In the genomic region with DNA sequence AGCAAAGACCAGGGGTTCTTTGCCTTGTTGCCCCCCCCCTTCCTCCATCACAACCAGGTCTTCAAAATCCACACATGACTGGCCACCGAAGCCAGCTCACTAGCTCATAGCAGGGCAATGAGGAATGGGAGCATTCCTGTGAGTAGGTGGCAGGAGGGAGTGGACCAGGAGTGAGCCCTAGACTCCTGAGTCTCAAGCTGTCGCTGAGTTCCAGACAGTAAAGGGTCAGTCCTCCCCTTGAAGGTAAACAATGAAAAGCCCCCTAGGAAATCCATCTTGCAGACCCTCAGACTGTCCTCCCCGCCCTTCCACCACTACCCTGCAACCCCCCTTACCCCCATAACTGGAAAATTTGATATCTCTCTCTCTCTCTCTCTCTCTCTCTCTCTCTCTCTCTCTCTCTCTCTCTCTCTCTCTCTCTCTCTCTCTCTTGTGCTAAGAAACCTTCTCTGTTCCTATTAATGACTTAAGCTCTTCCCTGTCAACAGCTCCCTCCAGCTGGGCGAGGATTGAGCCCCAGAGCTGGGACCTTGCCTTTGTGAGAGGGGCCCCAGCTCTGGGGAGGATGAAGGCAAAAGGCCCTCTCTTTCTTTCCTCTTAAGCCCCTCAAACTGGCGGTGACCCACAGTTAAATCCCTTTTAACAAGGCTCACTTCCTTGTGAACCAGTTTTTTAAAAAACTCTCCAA, we compare ENCODE assay signal across 15 mouse cellular contexts.
DNase-seq lines count a peak whose midpoint lies in the region; ATAC-seq and TF ChIP-seq lines count a peak whose summit lies in the region.
"Had no signal": no experiment of that assay in that cellular context is flagged by ENCODE, and none has a peak within 500 bp of the region (broad histone marks: within the 10 kb centered on the region; RNA-seq: fewer than 3 reads in every experiment).

No protein-coding gene starts in this region.

- TF ChIP-seq CTCF in forebrain, postnatal 0 days (IDR thresholded peaks at IDR 0.05; ENCODE audit: low read depth): no peak
- no peak for TF ChIP-seq CTCF in kidney, adult 2 months (conservative IDR thresholded peaks at IDR 0.05; ENCODE audit: insufficient read depth, insufficient read length, low read depth, low read length)

- H3K4me2 ChIP-seq in forebrain, embryonic 11.5 days (ENCODE audit: low read depth, low read length, severe bottlenecking): no peak overlapping the region
- no peak overlapping the region for H3K4me2 ChIP-seq in forebrain, postnatal 0 days (ENCODE audit: low read depth)
- H3K4me2 ChIP-seq in kidney, embryonic 16.5 days (replicated peaks; ENCODE audit: low read depth, low read length): no peak overlapping the region
- no peak overlapping the region for H3K4me2 ChIP-seq in limb, embryonic 13.5 days (replicated peaks)
- H3K4me2 ChIP-seq: liver, embryonic 12.5 days; lung, embryonic 15.5 days had no signal

- no peaks in the 10 kb centered on the region for H3K27me3 ChIP-seq in forebrain, embryonic 11.5 days (ENCODE audit: control insufficient read depth, insufficient read depth, low read length)
- H3K27me3 ChIP-seq in forebrain, postnatal 0 days (ENCODE audit: insufficient read depth, low read length): no peaks in the 10 kb centered on the region
- H3K27me3 ChIP-seq in kidney, embryonic 16.5 days (ENCODE audit: insufficient read depth, low read length): no peaks in the 10 kb centered on the region
- H3K27me3 ChIP-seq in kidney, adult 2 months (replicated peaks; ENCODE audit: control insufficient read depth, insufficient read depth, low read length): no peaks in the 10 kb centered on the region
- H3K27me3 ChIP-seq in embryonic facial prominence, embryonic 10.5 days (replicated peaks; ENCODE audit: low read depth, poor library complexity, severe bottlenecking): no peaks in the 10 kb centered on the region
- no peaks in the 10 kb centered on the region for H3K27me3 ChIP-seq in limb, embryonic 13.5 days
- H3K27me3 ChIP-seq: liver, embryonic 12.5 days; lung, embryonic 15.5 days had no signal

- WGBS in forebrain, embryonic 11.5 days: 28% methylated on average over 5 of the region's 5 CpGs
- WGBS in forebrain, postnatal 0 days: 33% methylated on average over 5 of the region's 5 CpGs
- WGBS in kidney, embryonic 16.5 days: 39% methylated on average over 5 of the region's 5 CpGs
- 37% methylated on average over 5 of the region's 5 CpGs for WGBS in kidney, adult 2 months
- 33% methylated on average over 5 of the region's 5 CpGs for WGBS in embryonic facial prominence, embryonic 10.5 days
- WGBS in limb, embryonic 13.5 days: 39% methylated on average over 5 of the region's 5 CpGs

- no peak for TF ChIP-seq POLR2A in kidney, adult 2 months (IDR thresholded peaks at IDR 0.05; ENCODE audit: low read depth, low read length)

- H3K4me3 ChIP-seq in forebrain, embryonic 11.5 days (ENCODE audit: low read depth, low read length): no peak overlapping the region
- H3K4me3 ChIP-seq in forebrain, postnatal 0 days (ENCODE audit: low read depth, low read length): no peak overlapping the region
- no peak overlapping the region for H3K4me3 ChIP-seq in kidney, embryonic 16.5 days (ENCODE audit: low read length)
- H3K4me3 ChIP-seq in kidney, adult 2 months (ENCODE audit: insufficient read depth, low read depth, low read length): no peak overlapping the region
- H3K4me3 ChIP-seq in embryonic facial prominence, embryonic 10.5 days: no peak overlapping the region
- no peak overlapping the region for H3K4me3 ChIP-seq in limb, embryonic 13.5 days
- H3K4me3 ChIP-seq: liver, embryonic 12.5 days; lung, embryonic 15.5 days had no signal

- H3K27ac ChIP-seq in forebrain, embryonic 11.5 days (ENCODE audit: low read depth, low read length): peak overlapping the region; percentile 1; the same call in 1 of the 2 replicates
- H3K27ac ChIP-seq in forebrain, postnatal 0 days (ENCODE audit: low read depth, low read length): no peak overlapping the region
- peak overlapping the region; percentile 45; the same call in 1 of the 2 replicates for H3K27ac ChIP-seq in kidney, embryonic 16.5 days (ENCODE audit: low read length)
- H3K27ac ChIP-seq in kidney, adult 2 months (ENCODE audit: insufficient read depth, low read depth, low read length): no peak overlapping the region
- H3K27ac ChIP-seq in embryonic facial prominence, embryonic 10.5 days (replicated peaks): peak overlapping the region; percentile 72
- H3K27ac ChIP-seq in limb, embryonic 13.5 days: no peak overlapping the region; the same call in 1 of the 2 replicates
- H3K27ac ChIP-seq: kidney, postnatal 0 days; liver, embryonic 12.5 days; lung, embryonic 15.5 days had no signal

- H3K9ac ChIP-seq in forebrain, embryonic 11.5 days (ENCODE audit: low read length): no peak overlapping the region
- no peak overlapping the region for H3K9ac ChIP-seq in forebrain, postnatal 0 days
- H3K9ac ChIP-seq in kidney, embryonic 16.5 days (replicated peaks; ENCODE audit: low read length): no peak overlapping the region
- H3K9ac ChIP-seq in limb, embryonic 13.5 days: no peak overlapping the region
- H3K9ac ChIP-seq: liver, embryonic 12.5 days; lung, embryonic 15.5 days had no signal

- ATAC-seq in forebrain, embryonic 11.5 days (replicated peaks; ENCODE audit: low FRiP score): peak; percentile 69
- no peak for ATAC-seq in forebrain, postnatal 0 days
- ATAC-seq in kidney, embryonic 16.5 days (ENCODE audit: low FRiP score, low TSS enrichment): no peak; the same call in 1 of the 2 replicates
- peak; percentile 38; the same call in 1 of the 2 replicates for ATAC-seq in limb, embryonic 13.5 days (ENCODE audit: low FRiP score, low read depth)
- ATAC-seq: liver, embryonic 12.5 days had no signal

- H3K4me1 ChIP-seq in forebrain, embryonic 11.5 days (replicated peaks; ENCODE audit: control insufficient read depth, insufficient read depth, low read length): peaks cover 2% of the 10 kb centered on the region; the same call in 1 of the 2 replicates
- H3K4me1 ChIP-seq in forebrain, postnatal 0 days (ENCODE audit: insufficient read depth): no peaks in the 10 kb centered on the region
- peaks cover 16% of the 10 kb centered on the region; the same call in 1 of the 2 replicates for H3K4me1 ChIP-seq in kidney, embryonic 16.5 days (ENCODE audit: insufficient read depth, low read length)
- H3K4me1 ChIP-seq in kidney, adult 2 months (ENCODE audit: control insufficient read depth, insufficient read depth, low read length): no peaks in the 10 kb centered on the region
- peaks cover 32% of the 10 kb centered on the region for H3K4me1 ChIP-seq in embryonic facial prominence, embryonic 10.5 days
- peaks cover 19% of the 10 kb centered on the region for H3K4me1 ChIP-seq in limb, embryonic 13.5 days
- H3K4me1 ChIP-seq: liver, embryonic 12.5 days; lung, embryonic 15.5 days had no signal

- DNase-seq in forebrain, embryonic 11.5 days (ENCODE audit: low spot score): no peak
- no peak for DNase-seq in forebrain, postnatal 0 days
- no peak for DNase-seq in kidney, adult 2 months
- DNase-seq in embryonic facial prominence, embryonic 10.5 days (ENCODE audit: low spot score): peak; percentile 36
- no peak for DNase-seq in cerebellum, adult 18-20 months
- DNase-seq in thymus, postnatal 14 days: no peak
- DNase-seq: adrenal gland, postnatal 10 days; cerebellum, adult 8-10 months; gastrocnemius, postnatal 36 days; heart, postnatal 14 days had no signal

- H3K9me3 ChIP-seq in forebrain, embryonic 11.5 days (ENCODE audit: control insufficient read depth, low read length): no peaks in the 10 kb centered on the region
- no peaks in the 10 kb centered on the region for H3K9me3 ChIP-seq in forebrain, postnatal 0 days (ENCODE audit: low read length)
- H3K9me3 ChIP-seq in kidney, embryonic 16.5 days (ENCODE audit: low read length): no peaks in the 10 kb centered on the region
- no peaks in the 10 kb centered on the region for H3K9me3 ChIP-seq in embryonic facial prominence, embryonic 10.5 days
- H3K9me3 ChIP-seq in limb, embryonic 13.5 days: no peaks in the 10 kb centered on the region
- H3K9me3 ChIP-seq: liver, embryonic 12.5 days; lung, embryonic 15.5 days had no signal

- H3K36me3 ChIP-seq in forebrain, embryonic 11.5 days (ENCODE audit: control insufficient read depth, insufficient read depth, low read length): no peaks in the 10 kb centered on the region
- H3K36me3 ChIP-seq in forebrain, postnatal 0 days (ENCODE audit: insufficient read depth): no peaks in the 10 kb centered on the region
- H3K36me3 ChIP-seq in kidney, embryonic 16.5 days (ENCODE audit: insufficient read depth, low read length): no peaks in the 10 kb centered on the region
- no peaks in the 10 kb centered on the region for H3K36me3 ChIP-seq in kidney, adult 2 months (ENCODE audit: control insufficient read depth, insufficient read depth, low read length)
- H3K36me3 ChIP-seq in embryonic facial prominence, embryonic 10.5 days (replicated peaks): no peaks in the 10 kb centered on the region
- no peaks in the 10 kb centered on the region for H3K36me3 ChIP-seq in limb, embryonic 13.5 days
- H3K36me3 ChIP-seq: liver, embryonic 12.5 days; lung, embryonic 15.5 days had no signal

Comparison
In these comparisons a context has a peak if more than half of its experiments do, and no peak if none do; other contexts are left out.
1. ATAC-seq: peak in forebrain, embryonic 11.5 days (single experiment) and limb, embryonic 13.5 days (single experiment); none in forebrain, postnatal 0 days (single experiment) and kidney, embryonic 16.5 days (single experiment).
2. H3K27ac ChIP-seq: peak in forebrain, embryonic 11.5 days (single experiment), kidney, embryonic 16.5 days (single experiment) and embryonic facial prominence, embryonic 10.5 days (single experiment); none in forebrain, postnatal 0 days (single experiment), kidney, adult 2 months (single experiment) and limb, embryonic 13.5 days (single experiment).